Mouse (Mus musculus) kidney, adult 2 months (tissue): ENCODE results near the gene Hmcn2.

Experiments used
- CTCF ChIP-seq: fragments of 200-500 bp; conservative IDR thresholded peaks from 2 replicates; pipeline ENCODE4 v1.5.1; 2011; ENCODE audit warnings: low read depth, mild to moderate bottlenecking, control low read depth, low read length, moderate library complexity, mixed read lengths; ENCODE audit not compliant: insufficient read depth, insufficient read length
- POLR2A ChIP-seq: fragments of 200-500 bp; IDR thresholded peaks from one replicate; pipeline ENCODE4 v1.6.1; 2011; ENCODE audit warnings: low read depth, low read length, control low read depth

DNA sequence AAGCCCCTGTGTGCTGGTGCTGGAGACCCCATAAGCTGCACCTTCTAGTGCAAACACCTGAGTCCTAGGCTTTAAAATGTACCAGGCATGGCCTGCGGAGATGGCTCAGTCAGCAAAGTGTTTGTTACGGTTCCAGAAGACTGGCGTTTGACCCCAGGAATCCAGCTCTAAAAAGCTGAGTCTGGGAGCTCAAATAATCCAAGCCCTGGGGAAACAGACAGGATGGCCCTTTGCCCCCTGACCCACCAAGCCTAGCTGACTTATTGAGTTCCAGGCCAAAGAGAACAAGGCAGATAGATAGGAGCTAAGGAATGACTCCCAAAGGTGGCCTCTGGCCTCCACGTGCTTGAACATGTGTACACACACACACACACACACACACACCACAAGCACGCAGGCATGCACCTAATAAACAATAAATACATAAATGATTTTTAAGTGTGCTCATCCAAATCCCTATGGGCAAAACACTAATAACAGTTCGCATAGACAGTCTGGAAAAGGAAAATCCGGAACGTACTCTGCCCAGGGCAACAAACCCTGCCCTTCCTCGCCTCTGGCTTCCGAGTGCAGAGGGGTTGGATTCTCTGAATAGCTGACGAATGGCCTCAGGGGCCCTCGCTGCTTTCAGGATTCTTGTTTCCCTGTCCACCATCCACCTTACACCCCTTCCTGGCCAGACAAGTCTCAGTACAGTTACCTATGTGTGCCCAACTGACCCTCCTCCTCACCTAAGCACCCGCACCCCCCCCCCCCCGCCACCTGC is 123.4 kb downstream of the Hmcn2 start:
- TF ChIP-seq CTCF, result no peak
- TF ChIP-seq POLR2A, result no peak
